Mouse (Mus musculus) lung, postnatal 36 days (tissue): ENCODE data around the gene Tbc1d20.

Source experiments
- DNase-seq: peaks from one replicate; pipeline ENCODE4 v3.0.0; 2022; ENCODE audit warnings: mixed read lengths

Tbc1d20 gene

GRCm38 (mm10) chr2:152360271-152360775 is 66.7 kb downstream of the Tbc1d20 start:
- DNase-seq: peak; percentile 94

- no peak for DNase-seq
Observed at GRCm38 (mm10) chr2:152361193-152361592, 67.6 kb downstream of the Tbc1d20 start.
